Mouse (Mus musculus): ENCODE measurements around the gene Gpr83.
A peak's percentile ranks its signal among the peaks of the same experiment; 100 is the strongest.

Gene Gpr83

GRCm38 (mm10) chr9:14907816-14908415 lies 47.9 kb downstream of the Gpr83 start:
- peak; percentile 28 for DNase-seq

GRCm38 (mm10) chr9:14909981-14910380 lies 50.0 kb downstream of the Gpr83 start:
- DNase-seq = peak; percentile 10

GRCm38 (mm10) chr9:14912037-14912436 lies 52.0 kb downstream of the Gpr83 start:
- no peak for DNase-seq

GRCm38 (mm10) chr9:14917661-14918060 lies 57.7 kb downstream of the Gpr83 start:
- DNase-seq = no peak

GRCm38 (mm10) chr9:14918825-14919668 lies 59.0 kb downstream of the Gpr83 start:
- no peak for DNase-seq

All from thymus, postnatal 4 days (tissue).